Mouse (Mus musculus) ES-E14 (cell line): ENCODE measurements around the gene Sebox. TPM values are rescaled to one million over a fixed set of nuclear protein-coding genes. Genes with fewer than 3 reads are reported as not detected.

Experiments used
- DNase-seq: peaks from one replicate; pipeline ENCODE4 v3.0.0-alpha.2; 2013; ENCODE audit warnings: low read depth, low spot score
- H3K27ac ChIP-seq: 2 replicates; pipeline ENCODE4 v1.5.1; 2012; ENCODE audit warnings: low read depth, mild to moderate bottlenecking, low read length, moderate library complexity, mixed read lengths; ENCODE audit not compliant: poor library complexity, insufficient read depth, severe bottlenecking
- H3K36me3 ChIP-seq: 2 replicates; pipeline ENCODE4 v1.6.1; 2012; ENCODE audit warnings: mild to moderate bottlenecking, low read length, moderate library complexity, mixed read lengths; ENCODE audit not compliant: control insufficient read depth, poor library complexity, insufficient read depth, severe bottlenecking
- H3K4me1 ChIP-seq, 2 experiments: fragments of 150-350 bp in 1 of 2; sonication (generic) in 1 of 2; 2 replicates each; pipeline ENCODE4 v1.6.1; 2012; ENCODE audit warnings: low read length in 2 of 2, mild to moderate bottlenecking in 1 of 2, mixed read lengths in 1 of 2; ENCODE audit not compliant: control insufficient read depth in 2 of 2, insufficient read depth in 2 of 2, poor library complexity in 1 of 2
- H3K4me3 ChIP-seq, 2 experiments: fragments of 150-350 bp in 1 of 2; sonication (generic) in 1 of 2; 2 replicates each; pipeline ENCODE4 v1.5.1; 2012; ENCODE audit warnings: low read length in 2 of 2, low read depth in 1 of 2, mild to moderate bottlenecking in 1 of 2, mixed read lengths in 1 of 2; ENCODE audit not compliant: insufficient read depth in 1 of 2, poor library complexity in 1 of 2, severe bottlenecking in 1 of 2
- H3K9ac ChIP-seq: 2 replicates; pipeline ENCODE4 v1.6.1; 2012; ENCODE audit warnings: low read depth, mild to moderate bottlenecking, low read length, mixed read lengths; ENCODE audit not compliant: poor library complexity, insufficient read depth, severe bottlenecking
- H3K9me3 ChIP-seq: fragments of 150-350 bp; sonication (generic); 2 replicates; pipeline ENCODE4 v1.6.1; 2012; ENCODE audit warnings: low read depth, mild to moderate bottlenecking, low read length; ENCODE audit not compliant: control insufficient read depth, insufficient read depth
- CHD2 ChIP-seq: IDR thresholded peaks from 2 replicates; pipeline ENCODE4 v1.6.1; 2014; ENCODE audit warnings: mild to moderate bottlenecking, low read depth, low read length, inconsistent platforms
- HCFC1 ChIP-seq: IDR thresholded peaks from 2 replicates; pipeline ENCODE4 v1.6.1; 2012; ENCODE audit warnings: low read length, inconsistent platforms, borderline replicate concordance; ENCODE audit not compliant: insufficient read depth
- MAFK ChIP-seq: IDR thresholded peaks from 2 replicates; pipeline ENCODE4 v1.6.1; 2014; ENCODE audit warnings: mild to moderate bottlenecking, low read depth, low read length, inconsistent platforms; ENCODE audit not compliant: insufficient read depth
- ZC3H11A ChIP-seq: IDR thresholded peaks from 2 replicates; pipeline ENCODE4 v1.6.1; 2012; ENCODE audit warnings: low read depth, mild to moderate bottlenecking, inconsistent platforms, low read length, borderline replicate concordance
- ZNF384 ChIP-seq: IDR thresholded peaks from 2 replicates; pipeline ENCODE4 v1.6.1; 2012; ENCODE audit warnings: low read depth, low read length, inconsistent platforms
- in situ Hi-C, 2 experiments: fragments of 600-800 bp; cut with MboI; formaldehyde crosslinking; loops; one replicate each; pipeline ENCODE4 v1.15.1; 2025; ENCODE audit warnings: low sequenced_read_pairs in 2 of 2, inconsistent platforms in 1 of 2; ENCODE audit not compliant: unreplicated experiment in 2 of 2
- total RNA-seq: library from RNA; depleted of rRNA; stranded (reverse); fragments of 300-350 nt; gene quantifications from 2 replicates; pipeline ENCODE4 v1.2.3, GENCODE M21; 2012

Gene Sebox
- total RNA-seq, 1 experiment: 0.31 TPM

GRCm38 (mm10) chr11:78471326-78472103, 31.7 kb upstream of the Sebox start:
- in situ Hi-C loops: no loop called here
- H3K4me1 ChIP-seq: peaks cover 0 to 2% of the 10 kb centered on the region in 2 experiments; a peak in 1 of 4 replicates
- TF ChIP-seq MAFK (no peak), HCFC1 (no peak), ZC3H11A (no peak), CHD2 (no peak), ZNF384 (no peak)
- no peak overlapping the region for H3K9ac ChIP-seq
- DNase-seq: no peak
- H3K9me3 ChIP-seq: no peaks in the 10 kb centered on the region
- no peak overlapping the region for H3K4me3 ChIP-seq
- no peaks in the 10 kb centered on the region for H3K36me3 ChIP-seq
- H3K27ac ChIP-seq: no peak overlapping the region

DNA sequence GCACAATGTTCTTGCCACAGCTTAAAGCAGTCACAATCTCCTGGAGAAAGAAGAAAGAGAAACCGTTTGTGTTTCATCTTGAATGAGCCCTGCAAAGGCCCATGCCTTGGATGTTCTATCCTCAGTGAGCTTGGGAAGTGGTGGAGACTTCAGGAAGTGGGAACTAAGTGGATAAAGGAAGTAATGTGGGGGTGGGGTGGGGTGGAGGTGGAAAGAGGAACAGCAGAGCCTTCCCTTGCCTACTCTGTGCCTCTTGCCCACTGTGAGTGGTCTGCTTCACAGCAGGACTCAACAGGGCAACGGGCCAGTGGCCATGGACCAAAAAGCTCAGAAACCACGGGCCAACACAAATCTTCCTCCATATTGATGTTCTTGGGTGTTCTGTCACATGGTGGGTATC, 28.0 kb upstream of the Sebox start:
- no peak for DNase-seq
- in situ Hi-C loops: no loop called here
- TF ChIP-seq HCFC1: no peak
- no peak for TF ChIP-seq CHD2
- no peak for TF ChIP-seq ZC3H11A
- TF ChIP-seq MAFK: no peak
- no peak for TF ChIP-seq ZNF384
- H3K36me3 ChIP-seq: no peaks in the 10 kb centered on the region; the same call in 1 of the 2 replicates
- no peak overlapping the region for H3K27ac ChIP-seq
- no peaks in the 10 kb centered on the region for H3K4me1 ChIP-seq
- H3K9me3 ChIP-seq: no peaks in the 10 kb centered on the region
- no peak overlapping the region for H3K4me3 ChIP-seq
- H3K9ac ChIP-seq: no peak overlapping the region

DNA sequence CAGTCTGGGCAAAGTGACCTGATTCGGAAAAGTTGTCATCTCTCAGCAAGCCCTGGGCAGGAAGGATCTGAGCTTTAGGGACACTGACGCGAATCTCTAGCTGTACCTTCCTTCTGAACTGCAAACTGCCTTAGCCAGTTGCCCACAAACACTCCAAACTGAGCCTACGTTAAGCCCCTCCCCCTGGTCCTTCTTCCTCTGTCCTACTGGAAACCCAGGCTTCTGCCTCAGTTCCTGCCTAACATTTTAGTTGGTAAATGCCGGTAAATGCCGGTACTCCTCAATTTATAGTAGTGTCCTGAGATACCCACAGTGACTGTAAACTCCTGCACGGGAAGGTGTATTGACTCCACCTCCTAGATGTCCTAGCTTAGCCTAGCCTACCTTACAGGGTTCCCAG, 19.6 kb upstream of the Sebox start:
- no peak for DNase-seq
- H3K4me3 ChIP-seq: peak overlapping the region; percentile 58 to 68
- no peaks in the 10 kb centered on the region; the same call in 1 of the 2 replicates for H3K36me3 ChIP-seq
- TF ChIP-seq MAFK: no peak
- no peak for TF ChIP-seq ZC3H11A
- no peak for TF ChIP-seq CHD2
- TF ChIP-seq HCFC1: no peak
- TF ChIP-seq ZNF384: no peak
- no peaks in the 10 kb centered on the region for H3K9me3 ChIP-seq
- peaks cover 0 to 6% of the 10 kb centered on the region in 2 experiments; a peak in 1 of 4 replicates for H3K4me1 ChIP-seq
- no peak overlapping the region for H3K27ac ChIP-seq
- peak overlapping the region; percentile 40; the same call in 1 of the 2 replicates for H3K9ac ChIP-seq
- in situ Hi-C loops: no loop called here

DNA sequence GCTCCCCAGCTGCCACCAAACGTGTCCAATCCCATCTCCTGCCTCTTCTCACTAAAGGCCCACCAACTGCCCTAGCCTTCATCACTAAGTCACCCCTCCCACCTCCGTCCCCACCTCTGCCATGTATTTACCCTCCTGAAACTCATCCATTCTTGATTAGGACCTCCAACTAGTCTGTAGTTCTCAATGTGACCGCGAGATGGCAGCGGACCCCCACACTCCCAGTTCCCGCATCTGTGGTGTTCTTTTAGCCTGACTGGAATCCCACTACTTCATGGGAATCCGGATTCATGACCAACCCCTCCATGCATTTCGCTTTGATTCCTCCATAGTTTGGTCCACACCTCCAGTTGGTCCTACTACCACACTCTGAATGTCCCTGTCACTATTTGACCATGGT, 15.1 kb upstream of the Sebox start:
- H3K9me3 ChIP-seq: no peaks in the 10 kb centered on the region
- H3K4me1 ChIP-seq: peaks cover 4 to 6% of the 10 kb centered on the region in 2 experiments; a peak in 2 of 4 replicates
- no peaks in the 10 kb centered on the region for H3K36me3 ChIP-seq
- H3K4me3 ChIP-seq: peak overlapping the region; percentile 40 to 49; a peak in 3 of 4 replicates
- no peak overlapping the region for H3K27ac ChIP-seq
- no peak for TF ChIP-seq HCFC1
- TF ChIP-seq ZNF384: no peak
- TF ChIP-seq MAFK: no peak
- no peak for TF ChIP-seq CHD2
- no peak for TF ChIP-seq ZC3H11A
- in situ Hi-C loops: no loop called here
- no peak overlapping the region for H3K9ac ChIP-seq
- DNase-seq: peak; percentile 78
